Mouse (Mus musculus): ENCODE results near the gene 2010109A12Rik.

2010109A12Rik gene

GRCm38 (mm10) chr5:93227157-93227556 is 20.8 kb downstream of the 2010109A12Rik start:
- in situ Hi-C loops (cut with MseI, MboI), result loop anchor here in 1 of 2 experiments (25.0 kb wide), 1 partner anchor 210 kb away; no protein-coding TSS in a partner anchor

- in situ Hi-C loops (cut with MseI, MboI), result loop anchor here in 1 of 2 experiments (25.0 kb wide), 1 partner anchor 208 kb away; no protein-coding TSS in a partner anchor
These were observed 23.2 kb downstream of the 2010109A12Rik start for GRCm38 (mm10) chr5:93229527-93229926.

- in situ Hi-C loops (cut with MseI, MboI), result loop anchor here in 1 of 2 experiments (25.0 kb wide), 1 partner anchor 206 kb away; no protein-coding TSS in a partner anchor
These were observed 25.4 kb downstream of the 2010109A12Rik start for GRCm38 (mm10) chr5:93231721-93232120.

GRCm38 (mm10) chr5:93232838-93233237 is 26.5 kb downstream of the 2010109A12Rik start:
- in situ Hi-C loops (cut with MseI, MboI), result loop anchor here in 1 of 2 experiments (25.0 kb wide), 1 partner anchor 204 kb away; no protein-coding TSS in a partner anchor

GRCm38 (mm10) chr5:93234130-93234529 is 27.8 kb downstream of the 2010109A12Rik start:
- in situ Hi-C loops (cut with MseI, MboI), result loop anchor here in 1 of 2 experiments (25.0 kb wide), 1 partner anchor 203 kb away; no protein-coding TSS in a partner anchor

- in situ Hi-C loops (cut with MseI, MboI), result loop anchor here in 1 of 2 experiments (25.0 kb wide), 1 partner anchor 203 kb away; no protein-coding TSS in a partner anchor
These were observed 28.3 kb downstream of the 2010109A12Rik start for GRCm38 (mm10) chr5:93234605-93235004.

GRCm38 (mm10) chr5:93235888-93236287 is 29.6 kb downstream of the 2010109A12Rik start:
- in situ Hi-C loops (cut with MseI, MboI), result loop anchor here in 1 of 2 experiments (25.0 kb wide), 1 partner anchor 201 kb away; no protein-coding TSS in a partner anchor

GRCm38 (mm10) chr5:93236541-93236940 is 30.2 kb downstream of the 2010109A12Rik start:
- in situ Hi-C loops (cut with MseI, MboI), result loop anchor here in 1 of 2 experiments (25.0 kb wide), 1 partner anchor 201 kb away; no protein-coding TSS in a partner anchor

- in situ Hi-C loops (cut with MseI, MboI), result loop anchor here in 1 of 2 experiments (25.0 kb wide), 1 partner anchor 197 kb away; no protein-coding TSS in a partner anchor
These were observed 33.5 kb downstream of the 2010109A12Rik start for GRCm38 (mm10) chr5:93239590-93240544.

GRCm38 (mm10) chr5:93245280-93245679 is 39.0 kb downstream of the 2010109A12Rik start:
- in situ Hi-C loops (cut with MseI, MboI), result loop anchor here in 1 of 2 experiments (25.0 kb wide), 1 partner anchor 192 kb away; no protein-coding TSS in a partner anchor

- in situ Hi-C loops (cut with MseI, MboI), result loop anchor here in 1 of 2 experiments (25.0 kb wide), 1 partner anchor 187 kb away; no protein-coding TSS in a partner anchor
These were observed 43.7 kb downstream of the 2010109A12Rik start for GRCm38 (mm10) chr5:93249940-93250578.

- in situ Hi-C loops (cut with MseI, MboI), result no loop called here
These were observed 44.9 kb downstream of the 2010109A12Rik start for GRCm38 (mm10) chr5:93251001-93251760.

- in situ Hi-C loops (cut with MseI, MboI), result no loop called here
These were observed 49.5 kb downstream of the 2010109A12Rik start for GRCm38 (mm10) chr5:93255759-93256265.

GRCm38 (mm10) chr5:93256820-93257405 is 50.6 kb downstream of the 2010109A12Rik start:
- in situ Hi-C loops (cut with MseI, MboI), result no loop called here

GRCm38 (mm10) chr5:93259349-93259748 is 53.0 kb downstream of the 2010109A12Rik start:
- in situ Hi-C loops (cut with MseI, MboI), result no loop called here

GRCm38 (mm10) chr5:93260983-93261382 is 54.7 kb downstream of the 2010109A12Rik start:
- in situ Hi-C loops (cut with MseI, MboI), result no loop called here

- in situ Hi-C loops (cut with MseI, MboI), result no loop called here
These were observed 56.4 kb downstream of the 2010109A12Rik start for GRCm38 (mm10) chr5:93262751-93263150.

Measured in mouse trophoblast stem cell (cell line).